Mouse (Mus musculus) spleen, adult 2 months (tissue): Measurements from ENCODE around the gene Nanos2. TPM values are rescaled to one million over a fixed set of nuclear protein-coding genes. Genes with fewer than 3 reads are reported as not detected.
A peak's percentile ranks its signal among the peaks of the same experiment; 100 is the strongest.

Source experiments
- DNase-seq, 2 experiments: peaks; one replicate each; pipeline versions ENCODE4 v3.0.0 to v3.0.0-alpha.2; 2012 to 2021; ENCODE audit warnings: low spot score in 2 of 2, low read depth in 1 of 2
- H3K27ac ChIP-seq: fragments of 200-500 bp; 2 replicates; pipeline ENCODE4 v1.5.1; 2012; ENCODE audit warnings: low read length, inconsistent platforms; ENCODE audit not compliant: insufficient read depth
- H3K27me3 ChIP-seq: fragments of 200-500 bp; 2 replicates; pipeline ENCODE4 v1.6.1; 2012; ENCODE audit warnings: mild to moderate bottlenecking, moderate library complexity, low read length, inconsistent platforms; ENCODE audit not compliant: control insufficient read depth, insufficient read depth
- H3K36me3 ChIP-seq: fragments of 200-500 bp; 2 replicates; pipeline ENCODE4 v1.6.1; 2012; ENCODE audit warnings: mild to moderate bottlenecking, low read length, inconsistent platforms; ENCODE audit not compliant: control insufficient read depth, insufficient read depth
- H3K4me1 ChIP-seq: fragments of 200-500 bp; 2 replicates; pipeline ENCODE4 v1.6.1; 2011; ENCODE audit warnings: inconsistent platforms; ENCODE audit not compliant: control insufficient read depth, insufficient read depth, insufficient read length
- H3K4me3 ChIP-seq: fragments of 200-500 bp; 2 replicates; pipeline ENCODE4 v1.5.1; 2011; ENCODE audit warnings: mild to moderate bottlenecking, inconsistent platforms; ENCODE audit not compliant: insufficient read depth, insufficient read length; ENCODE audit errors: extremely low read depth
- CTCF ChIP-seq: fragments of 200-500 bp; IDR thresholded peaks from 2 replicates; pipeline ENCODE4 v1.5.1; 2011; ENCODE audit warnings: mild to moderate bottlenecking, inconsistent platforms; ENCODE audit not compliant: insufficient read depth, insufficient read length, insufficient replicate concordance; ENCODE audit errors: extremely low read depth
- POLR2A ChIP-seq: fragments of 200-500 bp; IDR thresholded peaks from 2 replicates; pipeline ENCODE4 v1.6.1; 2011; ENCODE audit warnings: low read depth, low read length, inconsistent platforms
- WGBS: fragments of 180-500 bp; shearing (Covaris S2); methylation state at CpG from one replicate; pipeline ENCODE4 v1.1.7; 2018; 5-methylcytosine and 5-hydroxymethylcytosine counted together
- polyA plus RNA-seq: library from polyadenylated mRNA; depleted of rRNA; stranded (reverse); fragments of >200 nt; gene quantifications from 2 replicates; pipeline ENCODE4 v1.2.3, GENCODE M21; 2012

Nanos2 gene
- polyA plus RNA-seq, 1 experiment: not detected

GRCm38 (mm10) chr7:19000421-19000820 lies 13.2 kb downstream of the Nanos2 start:
- H3K4me3 ChIP-seq: peak overlapping the region; percentile 74
- H3K27me3 ChIP-seq: no peaks in the 10 kb centered on the region
- peak overlapping the region; percentile 92 for H3K27ac ChIP-seq
- peaks cover 21% of the 10 kb centered on the region for H3K36me3 ChIP-seq
- peaks cover 21% of the 10 kb centered on the region for H3K4me1 ChIP-seq
- peak in 1 of 2 experiments; percentile 24 for DNase-seq
- TF ChIP-seq CTCF (no peak), POLR2A (no peak)
- WGBS: 33% methylated on average over 10 of the region's 10 CpGs

DNA sequence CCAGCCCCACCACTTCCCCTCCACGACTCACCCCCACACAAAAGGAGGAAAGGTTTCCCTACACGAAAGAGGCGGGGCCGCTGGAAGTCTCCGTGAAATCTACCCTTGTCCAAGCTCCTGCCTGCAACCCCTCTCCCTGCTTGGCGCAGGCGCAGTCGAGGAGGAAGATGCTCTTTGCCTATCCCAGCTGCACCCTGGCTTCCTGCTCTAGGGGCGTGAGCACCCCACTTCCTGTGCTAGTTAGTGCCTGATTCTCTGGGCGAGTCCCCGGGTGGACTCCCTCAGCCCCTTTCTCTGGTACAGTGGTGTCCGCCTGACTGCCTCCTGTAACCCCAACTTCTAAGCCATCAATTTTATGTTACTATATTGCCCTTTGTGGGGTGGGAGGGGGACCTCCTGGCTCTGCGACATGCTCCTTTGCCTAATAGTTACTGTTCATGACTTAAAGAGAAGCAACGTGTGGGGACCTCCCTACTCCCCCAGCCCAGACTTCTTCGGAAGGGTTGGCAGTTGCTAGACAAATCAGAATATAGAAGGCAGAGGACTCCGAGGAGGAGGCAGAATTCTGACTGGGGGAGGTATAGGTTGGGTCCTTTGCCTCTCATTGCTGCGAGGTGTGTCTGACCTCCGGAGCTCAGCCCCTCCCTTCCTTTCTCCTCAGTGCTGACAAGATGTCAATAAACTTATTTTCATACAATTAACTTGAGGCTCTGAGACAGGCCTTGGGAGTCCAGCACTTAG lies 14.0 kb downstream of the Nanos2 start:
- 3% methylated on average over 18 of the region's 18 CpGs for WGBS
- Histone ChIP-seq H3K27me3 (no peaks in the 10 kb centered on the region), H3K36me3 (peaks cover 18% of the 10 kb centered on the region), H3K4me1 (peaks cover 21% of the 10 kb centered on the region), H3K4me3 (peak overlapping the region; percentile 74), H3K27ac (peak overlapping the region; percentile 92)
- TF ChIP-seq POLR2A: peak; percentile 85
- peak; percentile 7; the same call in 1 of the 2 replicates for TF ChIP-seq CTCF
- peak; percentile 69 to 92 for DNase-seq

DNA sequence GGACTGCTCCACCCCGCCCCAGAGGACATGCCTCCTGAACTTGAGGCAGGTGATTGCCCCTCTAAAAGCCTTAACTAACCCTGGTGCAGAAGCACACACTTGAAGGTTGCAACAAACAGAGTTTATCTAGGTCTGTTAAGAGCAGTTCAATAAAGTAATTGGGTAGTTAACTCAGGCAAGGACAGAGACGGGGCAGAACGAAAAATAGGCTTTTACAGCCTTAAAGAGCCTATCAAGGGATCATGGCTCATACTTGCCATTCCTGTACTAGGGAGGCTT lies 14.5 kb downstream of the Nanos2 start:
- H3K27me3 ChIP-seq: no peaks in the 10 kb centered on the region
- H3K4me1 ChIP-seq: peaks cover 21% of the 10 kb centered on the region
- peak overlapping the region; percentile 92 for H3K27ac ChIP-seq
- no peak for DNase-seq
- H3K4me3 ChIP-seq: peak overlapping the region; percentile 74; the same call in 1 of the 2 replicates
- 66% methylated on average over 3 of the region's 3 CpGs for WGBS
- TF ChIP-seq CTCF: no peak
- TF ChIP-seq POLR2A: no peak
- peaks cover 14% of the 10 kb centered on the region for H3K36me3 ChIP-seq

DNA sequence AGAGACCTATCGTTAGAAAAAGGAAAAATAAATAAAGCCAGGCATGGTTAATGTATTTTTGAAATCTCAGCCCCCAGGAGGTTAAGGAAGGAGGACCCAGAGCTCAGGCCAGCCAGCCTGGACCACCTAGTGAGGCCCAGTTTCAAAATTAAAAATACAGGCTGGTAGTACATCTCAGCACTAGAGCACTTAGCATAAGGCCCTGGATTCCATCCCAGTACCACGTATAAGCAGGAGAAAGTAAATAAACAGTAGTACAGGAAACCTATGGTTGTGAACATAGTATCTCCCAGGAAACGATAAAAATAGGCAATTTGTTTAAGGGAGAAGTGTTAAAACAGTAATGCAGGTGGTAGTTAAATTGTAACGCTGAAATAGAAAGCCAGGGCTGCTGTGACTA lies 14.9 kb downstream of the Nanos2 start:
- peak overlapping the region; percentile 92 for H3K27ac ChIP-seq
- 20% methylated on average over 4 of the region's 4 CpGs for WGBS
- TF ChIP-seq POLR2A (no peak), CTCF (no peak)

GRCm38 (mm10) chr7:19002848-19003498 lies 15.8 kb downstream of the Nanos2 start:
- H3K4me1 ChIP-seq: peaks cover 21% of the 10 kb centered on the region

More for the DNA sequence above, 14.9 kb downstream of the Nanos2 start:
- peaks cover 14% of the 10 kb centered on the region for H3K36me3 ChIP-seq
- peaks cover 21% of the 10 kb centered on the region for H3K4me1 ChIP-seq
- DNase-seq: no peak
- H3K4me3 ChIP-seq: no peak overlapping the region
- no peaks in the 10 kb centered on the region for H3K27me3 ChIP-seq

DNA sequence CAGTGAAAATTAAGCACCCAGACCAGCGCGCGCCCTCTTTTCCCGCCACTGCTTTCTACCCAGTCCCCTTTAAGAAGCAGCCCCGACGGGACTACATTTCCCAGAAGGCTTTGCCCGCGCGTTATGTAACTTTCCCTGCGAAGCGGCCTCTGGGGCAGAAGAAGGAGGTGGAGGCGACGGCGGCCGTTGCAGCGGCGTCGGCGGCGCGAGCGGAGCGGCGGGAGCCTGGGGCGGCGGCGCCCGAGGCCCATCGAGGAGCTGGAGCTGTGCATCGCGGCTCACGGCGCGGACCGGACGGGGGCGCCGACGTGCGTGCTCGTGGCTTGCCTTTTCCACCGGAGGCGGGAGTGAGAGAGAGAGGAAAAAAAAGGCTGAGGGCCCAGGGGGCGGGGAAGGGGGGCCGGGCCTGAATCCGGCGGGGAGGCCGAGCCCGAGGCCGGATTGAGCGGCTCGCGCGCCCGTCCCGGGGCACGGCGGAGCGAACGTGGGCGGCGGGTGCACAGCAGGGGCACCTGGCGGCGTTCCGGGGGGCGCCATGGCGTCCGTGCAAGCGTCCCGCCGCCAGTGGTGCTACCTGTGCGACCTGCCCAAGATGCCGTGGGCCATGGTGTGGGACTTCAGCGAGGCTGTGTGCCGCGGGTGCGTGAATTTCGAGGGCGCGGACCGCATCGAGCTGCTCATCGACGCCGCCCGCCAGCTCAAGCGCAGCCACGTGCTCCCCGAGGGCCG lies 16.9 kb downstream of the Nanos2 start, which contains the start of gene Irf2bp1:
TSS of gene Irf2bp1 (plus strand) at position 143 of the 729 bp plus-strand sequence.
- under 1% methylated on average over 87 of the region's 90 CpGs for WGBS
- DNase-seq: peak; percentile 86 to 92
- H3K4me1 ChIP-seq: peaks cover 21% of the 10 kb centered on the region

More at GRCm38 (mm10) chr7:19002848-19003498, 15.8 kb downstream of the Nanos2 start:
- no peaks in the 10 kb centered on the region for H3K27me3 ChIP-seq
- H3K4me3 ChIP-seq: peak overlapping the region; percentile 37; the same call in 1 of the 2 replicates
- 2% methylated on average over 17 of the region's 17 CpGs for WGBS
- no peak for TF ChIP-seq CTCF
- no peak for TF ChIP-seq POLR2A
- peak; percentile 63 to 69 for DNase-seq
- H3K27ac ChIP-seq: peak overlapping the region; percentile 73
- H3K36me3 ChIP-seq: peaks cover 8% of the 10 kb centered on the region; the same call in 1 of the 2 replicates

More for the DNA sequence above, 16.9 kb downstream of the Nanos2 start, which contains the start of gene Irf2bp1:
- Histone ChIP-seq H3K4me3 (peak within 1 kb of the TSS; percentile 91), H3K27me3 (no peaks in the 10 kb centered on the region), H3K27ac (peak within 1 kb of the TSS; percentile 96), H3K36me3 (peaks cover 7% of the 10 kb centered on the region; the same call in 1 of the 2 replicates)
- TF ChIP-seq POLR2A: peak; percentile 56; the same call in 1 of the 2 replicates
- TF ChIP-seq CTCF: no peak
